Mouse (Mus musculus) lung, adult 2 months (tissue): Measurements from ENCODE around the gene Ugt1a10. TPM values are rescaled to one million over a fixed set of nuclear protein-coding genes. Genes with fewer than 3 reads are reported as not detected.

Experiments
- DNase-seq: peaks from one replicate; pipeline ENCODE4 v3.0.0; 2022
- H3K4me1 ChIP-seq: fragments of 200-500 bp; 2 replicates; pipeline ENCODE4 v1.6.1; 2011; ENCODE audit warnings: low read length; ENCODE audit not compliant: control insufficient read depth, insufficient read depth
- H3K4me3 ChIP-seq: fragments of 200-500 bp; replicated peaks from 2 replicates; pipeline ENCODE3; 2011; ENCODE audit warnings: low read depth, mild to moderate bottlenecking, control low read depth, low read length; ENCODE audit errors: extremely low read depth
- CTCF ChIP-seq: fragments of 200-500 bp; IDR thresholded peaks from 2 replicates; pipeline ENCODE4 v1.5.1; 2011; ENCODE audit warnings: mild to moderate bottlenecking, low read length, control low read depth; ENCODE audit not compliant: insufficient read depth
- POLR2A ChIP-seq: fragments of 200-500 bp; IDR thresholded peaks from 2 replicates; pipeline ENCODE4 v1.6.1; 2011; ENCODE audit warnings: low read depth, mild to moderate bottlenecking, control low read depth, low read length, borderline replicate concordance; ENCODE audit errors: extremely low read depth
- WGBS: fragments of 180-500 bp; shearing (Covaris S2); methylation state at CpG from one replicate; pipeline ENCODE4 v1.1.7; 2018; 5-methylcytosine and 5-hydroxymethylcytosine counted together
- polyA plus RNA-seq: library from polyadenylated mRNA; depleted of rRNA; stranded (reverse); fragments of >200 nt; gene quantifications from 2 replicates; pipeline ENCODE4 v1.2.3, GENCODE M21; 2012

Ugt1a10 gene
- polyA plus RNA-seq, 1 experiment, result not detected

DNA sequence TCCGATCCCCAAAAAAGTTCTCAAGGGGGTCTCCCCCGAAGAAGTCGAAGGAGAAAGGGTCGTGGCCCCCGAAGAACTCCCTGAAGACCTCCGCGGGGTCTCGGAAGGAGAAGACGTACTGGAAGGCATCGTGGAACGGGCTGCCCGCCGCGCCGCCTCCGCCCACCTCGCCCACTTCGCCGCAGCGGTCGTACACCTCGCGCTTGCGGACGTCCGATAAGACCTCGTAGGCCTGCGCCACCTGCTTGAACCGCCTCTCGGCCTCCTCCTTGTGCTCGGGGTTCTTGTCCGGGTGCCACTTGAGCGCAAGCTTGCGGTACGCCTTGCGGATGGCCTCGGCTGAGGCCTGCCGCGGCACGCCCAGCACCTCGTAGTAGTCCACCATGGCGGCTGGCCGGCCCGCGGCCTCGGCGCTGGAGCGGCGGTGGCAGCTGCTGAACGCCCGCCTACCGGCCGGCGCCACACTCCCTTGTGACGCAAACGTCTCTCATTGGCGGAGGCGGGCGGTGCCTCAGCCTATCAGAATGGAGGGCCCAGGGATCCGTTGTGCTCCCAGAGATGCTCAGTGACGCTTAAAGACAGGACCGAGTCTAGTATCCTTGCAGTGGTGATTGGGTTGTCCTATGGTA is 150.2 kb downstream of the Ugt1a10 start, which contains the start of gene Dnajb3:
Dnajb3 (minus strand) TSS at position 489 of the 629 bp plus-strand sequence.
- TF ChIP-seq POLR2A (peak; percentile 14; the same call in 1 of the 2 replicates), CTCF (no peak)
- peak within 1 kb of the TSS; percentile 90 for H3K4me3 ChIP-seq

DNA sequence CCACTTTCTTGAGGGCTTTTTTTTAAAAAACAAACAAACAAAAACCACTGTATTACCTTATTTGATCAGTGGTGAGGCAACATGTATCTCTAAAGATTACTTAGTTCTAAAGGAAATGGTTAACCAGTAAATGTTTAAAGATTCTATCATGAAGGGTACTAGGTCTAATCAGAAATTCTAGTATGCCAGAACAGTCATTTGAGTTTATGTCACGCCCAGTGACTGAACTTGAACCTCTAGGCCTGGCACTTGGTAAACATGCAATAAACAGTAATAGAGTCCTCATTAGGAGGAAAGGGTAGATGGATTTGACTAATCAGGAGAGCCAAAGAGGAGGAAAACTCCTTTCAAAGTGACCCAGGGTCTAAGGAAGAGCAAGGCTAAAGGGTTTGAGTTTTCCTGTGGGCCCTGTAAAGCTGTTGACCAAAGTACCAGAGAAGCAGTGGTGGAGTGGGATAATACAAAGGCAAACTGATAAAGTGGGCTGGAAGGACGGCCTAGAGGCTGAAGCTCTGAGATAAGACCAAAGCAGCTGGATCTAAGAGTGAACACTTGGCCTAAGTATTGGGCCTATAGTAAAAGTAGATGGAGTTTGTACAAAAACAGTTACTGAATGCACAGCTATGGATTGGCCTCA is 151.8 kb downstream of the Ugt1a10 start:
- WGBS, result 81% methylated on average over 2 of the region's 2 CpGs
- H3K4me3 ChIP-seq, result no peak overlapping the region
- no peak for DNase-seq
- no peak for TF ChIP-seq POLR2A
- no peak for TF ChIP-seq CTCF
- H3K4me1 ChIP-seq, result peaks cover 2% of the 10 kb centered on the region; the same call in 1 of the 2 replicates

More for the DNA sequence above, 150.2 kb downstream of the Ugt1a10 start, which contains the start of gene Dnajb3:
- peaks cover 2% of the 10 kb centered on the region; the same call in 1 of the 2 replicates for H3K4me1 ChIP-seq
- 10% methylated on average over 62 of the region's 62 CpGs for WGBS
- DNase-seq, result peak; percentile 70

DNA sequence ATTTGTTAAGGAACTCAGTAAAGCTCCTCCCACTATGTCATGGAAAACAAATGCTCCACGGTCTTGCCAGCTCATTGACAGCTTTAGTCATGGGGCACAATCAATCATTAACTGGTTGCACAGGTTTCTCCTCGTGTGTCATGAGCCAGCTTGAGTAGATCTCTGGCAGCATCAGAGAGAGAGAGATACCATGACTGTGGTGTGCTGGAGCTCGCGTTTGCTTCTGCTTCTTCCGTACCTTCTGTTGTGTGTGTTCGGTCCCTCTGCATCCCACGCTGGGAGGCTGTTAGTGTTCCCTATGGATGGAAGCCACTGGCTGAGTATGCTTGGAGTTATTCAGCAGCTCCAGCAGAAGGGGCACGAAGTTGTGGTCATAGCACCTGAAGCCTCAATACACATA is 156.6 kb downstream of the Ugt1a10 start, which contains the start of gene Ugt1a1:
Ugt1a1 (plus strand) TSS at position 148 of the 400 bp plus-strand sequence.
- no peak for TF ChIP-seq CTCF
- TF ChIP-seq POLR2A, result no peak

DNA sequence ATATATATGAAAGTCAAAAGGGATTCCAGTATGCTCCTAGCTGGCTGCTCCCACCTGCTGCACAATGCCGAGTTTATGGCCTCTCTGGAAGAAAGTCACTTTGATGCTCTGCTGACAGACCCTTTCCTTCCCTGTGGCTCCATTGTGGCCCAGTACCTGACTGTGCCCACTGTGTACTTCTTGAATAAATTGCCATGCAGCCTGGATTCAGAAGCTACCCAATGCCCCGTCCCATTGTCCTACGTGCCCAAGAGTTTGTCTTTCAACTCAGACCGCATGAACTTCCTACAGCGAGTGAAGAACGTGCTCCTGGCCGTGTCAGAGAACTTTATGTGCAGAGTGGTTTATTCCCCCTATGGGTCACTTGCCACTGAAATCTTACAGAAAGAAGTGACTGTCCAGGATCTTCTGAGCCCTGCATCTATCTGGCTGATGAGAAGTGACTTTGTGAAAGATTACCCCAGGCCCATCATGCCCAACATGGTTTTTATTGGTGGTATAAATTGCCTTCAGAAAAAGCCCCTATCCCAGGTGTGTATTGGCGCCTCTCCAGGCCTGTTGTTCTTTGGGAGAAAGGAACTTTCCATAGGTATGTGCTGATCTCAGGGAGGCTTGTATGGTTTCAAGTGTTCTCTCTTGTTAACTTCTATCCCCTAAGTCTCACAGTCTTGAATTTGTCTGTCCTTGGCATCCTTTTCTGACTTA is 157.3 kb downstream of the Ugt1a10 start:
- 56% methylated on average over 8 of the region's 8 CpGs for WGBS
- no peaks in the 10 kb centered on the region for H3K4me1 ChIP-seq
- H3K4me3 ChIP-seq, result no peak overlapping the region
- DNase-seq, result no peak
- TF ChIP-seq CTCF (no peak), POLR2A (no peak)

More for the DNA sequence above, 156.6 kb downstream of the Ugt1a10 start, which contains the start of gene Ugt1a1:
- WGBS, result 66% methylated on average over 8 of the region's 8 CpGs
- H3K4me1 ChIP-seq, result no peaks in the 10 kb centered on the region
- H3K4me3 ChIP-seq, result no peak within 1 kb of the TSS
- no peak for DNase-seq

DNA sequence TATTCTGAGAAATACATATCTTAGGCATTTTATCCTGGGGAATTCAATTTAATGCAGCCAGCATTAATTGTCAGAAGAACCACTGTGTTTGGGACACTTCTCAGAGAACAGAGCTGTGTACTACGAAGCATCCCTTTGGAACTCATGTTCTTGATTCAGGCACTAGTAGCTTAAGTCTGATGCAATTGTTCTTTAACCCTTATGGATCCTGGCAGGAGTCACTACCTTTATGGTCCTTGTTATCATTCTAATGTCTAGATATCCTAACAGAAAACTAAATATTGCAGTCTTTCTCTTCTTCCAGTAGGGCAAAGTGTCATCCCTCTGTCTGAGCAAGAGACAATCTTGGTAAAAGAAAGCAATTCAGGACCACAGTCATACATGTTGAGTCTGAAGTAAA is 157.9 kb downstream of the Ugt1a10 start:
- no peaks in the 10 kb centered on the region for H3K4me1 ChIP-seq
- 71% methylated on average over 1 of the region's 1 CpGs for WGBS
- no peak overlapping the region for H3K4me3 ChIP-seq
- DNase-seq, result no peak
- no peak for TF ChIP-seq POLR2A

DNA sequence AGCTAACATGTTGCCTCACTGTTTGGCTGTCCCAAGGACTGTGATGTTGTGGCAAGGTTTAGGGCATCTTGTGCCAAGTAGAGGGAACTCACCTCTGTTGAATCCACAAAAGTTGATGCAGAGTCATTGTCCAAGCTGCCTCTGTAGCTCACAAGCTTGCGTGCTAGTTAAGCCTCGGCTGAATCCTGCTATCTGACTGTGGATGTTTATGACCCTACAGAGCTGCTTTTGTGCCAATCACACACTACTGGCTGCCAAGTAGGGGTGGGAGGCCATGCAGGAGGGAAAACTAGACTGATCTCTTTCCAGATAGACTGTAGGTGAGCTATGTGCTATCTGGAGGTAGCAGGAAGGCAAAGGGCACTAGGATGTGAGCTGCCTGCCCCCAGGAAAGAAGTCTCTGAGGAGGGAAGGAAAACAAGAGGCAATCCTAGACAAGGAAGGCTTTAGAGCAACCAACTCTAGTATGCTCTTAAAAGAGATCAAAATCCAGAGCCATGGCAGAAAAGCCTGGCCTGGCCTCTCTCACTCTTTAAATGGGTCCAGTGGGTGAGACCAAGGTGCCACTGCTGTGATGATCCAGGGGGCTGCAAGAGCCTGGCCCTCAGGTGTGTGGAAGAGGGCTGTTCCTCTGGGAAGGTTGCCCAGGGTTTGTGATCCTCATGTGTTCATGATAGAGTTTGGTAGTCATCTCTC is 158.7 kb downstream of the Ugt1a10 start:
- DNase-seq, result no peak
- TF ChIP-seq CTCF (no peak), POLR2A (no peak)
- 70% methylated on average over 2 of the region's 2 CpGs for WGBS
- Histone ChIP-seq H3K4me1 (no peaks in the 10 kb centered on the region), H3K4me3 (no peak overlapping the region)

DNA sequence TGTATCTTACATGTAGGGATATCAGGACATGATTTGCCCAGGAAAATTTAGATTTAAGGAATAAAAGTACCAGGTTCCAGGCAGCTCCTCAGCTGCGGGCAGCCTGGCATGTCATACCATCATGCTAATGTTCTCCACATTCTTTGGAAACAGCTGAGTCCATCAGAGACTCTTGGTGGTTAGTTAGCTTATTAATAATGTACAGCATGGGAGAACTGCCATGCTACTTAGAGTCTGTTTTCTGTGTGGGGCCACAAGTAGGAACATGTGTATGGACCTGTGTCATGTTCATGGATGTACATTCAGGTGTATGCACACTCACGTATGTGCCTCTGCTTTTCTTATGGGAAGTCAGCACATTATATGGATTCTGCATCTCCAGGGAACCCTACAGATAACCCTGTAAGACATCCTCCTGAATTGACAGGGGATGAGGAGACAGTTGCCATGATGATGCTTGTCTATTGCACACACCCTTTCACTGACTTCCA is 159.3 kb downstream of the Ugt1a10 start:
- TF ChIP-seq POLR2A, result no peak
- no peak for TF ChIP-seq CTCF
- H3K4me3 ChIP-seq, result no peak overlapping the region
- 77% methylated on average over 2 of the region's 2 CpGs for WGBS
- no peaks in the 10 kb centered on the region for H3K4me1 ChIP-seq
- DNase-seq, result no peak

DNA sequence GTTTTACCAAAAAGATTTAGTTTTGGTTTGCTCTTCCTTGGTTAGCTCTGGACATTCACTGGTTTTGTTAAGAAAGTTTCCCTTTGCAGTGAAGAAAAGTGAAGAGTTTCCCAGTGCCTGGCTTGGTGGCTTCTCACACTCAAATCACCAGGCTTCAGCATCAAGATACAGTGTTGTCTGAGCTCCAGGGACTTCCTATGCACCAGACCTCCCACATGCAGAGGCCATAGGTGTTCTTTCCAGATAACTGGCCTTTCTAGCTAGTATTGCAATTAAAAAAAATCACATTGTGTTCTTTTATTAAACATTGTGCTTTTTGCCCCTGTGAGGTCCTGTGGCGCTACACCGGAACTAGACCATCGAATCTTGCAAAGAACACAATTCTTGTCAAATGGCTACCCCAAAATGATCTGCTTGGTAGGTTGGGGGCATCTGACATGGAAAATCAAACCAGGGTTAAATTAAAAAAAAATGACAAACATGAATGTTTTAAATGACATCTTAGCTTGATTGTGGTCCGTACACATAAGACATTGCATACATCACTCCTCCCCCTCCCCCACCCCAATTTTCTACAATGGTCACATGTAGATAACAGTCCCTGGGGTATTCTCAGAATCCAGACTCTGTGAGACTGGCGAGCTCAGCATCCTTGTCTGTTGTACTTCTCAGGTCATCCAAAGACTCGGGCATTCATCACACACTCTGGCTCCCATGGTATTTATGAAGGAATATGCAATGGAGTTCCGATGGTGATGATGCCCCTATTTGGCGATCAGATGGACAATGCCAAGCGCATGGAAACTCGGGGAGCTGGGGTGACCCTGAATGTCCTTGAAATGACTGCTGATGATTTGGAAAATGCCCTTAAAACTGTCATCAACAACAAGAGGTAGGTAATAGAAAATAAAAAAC is 160.5 kb downstream of the Ugt1a10 start:
- Histone ChIP-seq H3K4me1 (no peaks in the 10 kb centered on the region), H3K4me3 (no peak overlapping the region)
- no peak for DNase-seq
- no peak for TF ChIP-seq CTCF
- no peak for TF ChIP-seq POLR2A
- 70% methylated on average over 10 of the region's 10 CpGs for WGBS
